Mouse (Mus musculus): ENCODE measurements around the gene BC024978. TPM values are rescaled to one million over a fixed set of nuclear protein-coding genes. Genes with fewer than 3 reads are reported as not detected.

The BC024978 gene
- polyA plus RNA-seq (2012; rRNA removed): 23.2 and 27.1 TPM in 2 replicates

DNA sequence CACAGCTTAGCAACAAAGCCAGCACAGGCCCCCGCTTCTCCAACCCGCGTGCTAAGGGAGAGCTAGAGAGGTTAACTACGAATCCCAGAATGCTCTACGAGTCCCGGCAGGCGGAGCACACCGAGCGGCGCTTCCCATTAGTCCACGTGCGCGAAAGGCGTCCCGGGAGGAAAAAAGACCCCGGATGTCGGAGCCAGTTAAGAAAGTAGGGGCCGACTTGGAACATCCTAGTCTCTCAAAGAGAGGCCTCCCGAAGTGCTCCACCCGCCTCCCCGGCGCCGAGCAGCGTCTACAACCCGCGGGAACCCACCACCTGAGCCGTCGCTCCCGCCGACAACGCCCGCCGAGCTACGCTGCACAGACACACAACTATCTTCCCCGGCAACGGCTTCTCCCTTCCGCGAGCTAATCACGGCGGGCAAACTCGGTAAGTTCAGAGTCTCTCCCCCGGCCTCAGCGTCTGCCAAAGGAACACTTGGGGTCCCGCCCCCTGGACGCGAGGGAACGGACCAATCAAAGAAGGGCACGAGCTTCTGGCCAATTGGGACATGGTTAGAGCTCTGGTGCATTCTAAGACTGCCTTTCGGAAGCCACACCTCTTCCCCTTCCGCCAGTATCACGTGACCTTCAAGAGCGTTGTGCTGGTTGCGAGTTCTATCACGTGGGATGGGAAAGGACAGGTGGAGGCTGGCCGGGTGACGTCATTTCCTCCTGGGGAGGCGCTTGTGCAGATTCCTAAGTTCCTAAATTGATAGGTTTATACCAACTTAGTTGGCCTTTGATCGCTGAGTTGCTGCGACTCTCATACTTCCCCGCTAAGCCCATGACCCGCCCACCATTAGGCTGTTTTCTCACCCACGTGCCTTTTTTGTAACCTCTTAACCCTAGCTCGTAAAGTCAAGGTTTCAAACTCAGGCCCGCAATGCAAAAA is at the start of gene BC024978, which contains the start of gene Snrpa:
BC024978 (plus strand) TSS at position 101 of the 931 bp plus-strand sequence.
Snrpa (minus strand) TSS at position 591 of the 931 bp plus-strand sequence.

DNA sequence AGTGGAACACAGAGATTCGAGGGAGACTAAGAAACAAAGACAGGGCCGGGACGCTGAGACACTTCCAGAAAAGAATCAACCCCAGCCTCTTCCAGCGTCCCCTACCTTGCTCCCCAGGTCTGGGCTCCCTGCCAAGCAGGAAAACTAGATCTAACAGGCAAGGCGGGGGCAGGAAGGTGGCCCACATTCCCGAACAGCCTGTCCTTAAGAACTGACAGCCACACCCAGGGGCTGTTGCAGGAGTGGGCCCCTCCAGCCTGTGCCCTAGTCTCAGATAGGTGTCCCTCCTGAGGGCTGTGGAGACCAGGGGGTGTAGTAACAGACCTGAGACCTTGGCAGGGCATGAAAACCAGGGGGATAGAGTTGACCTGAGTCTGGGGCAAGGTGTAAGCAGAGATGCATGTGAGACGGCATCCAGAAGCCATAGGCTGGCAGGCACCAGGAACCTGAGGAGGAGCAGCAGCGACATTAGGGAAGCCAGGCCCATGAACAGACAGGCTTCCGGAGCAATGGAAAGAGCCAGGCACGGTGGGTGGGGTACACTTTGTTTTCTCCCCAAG is 42.3 kb upstream of the BC024978 start, which contains the start of gene Cyp2t4:
Cyp2t4 (plus strand) TSS at position 510 of the 560 bp plus-strand sequence.

DNA sequence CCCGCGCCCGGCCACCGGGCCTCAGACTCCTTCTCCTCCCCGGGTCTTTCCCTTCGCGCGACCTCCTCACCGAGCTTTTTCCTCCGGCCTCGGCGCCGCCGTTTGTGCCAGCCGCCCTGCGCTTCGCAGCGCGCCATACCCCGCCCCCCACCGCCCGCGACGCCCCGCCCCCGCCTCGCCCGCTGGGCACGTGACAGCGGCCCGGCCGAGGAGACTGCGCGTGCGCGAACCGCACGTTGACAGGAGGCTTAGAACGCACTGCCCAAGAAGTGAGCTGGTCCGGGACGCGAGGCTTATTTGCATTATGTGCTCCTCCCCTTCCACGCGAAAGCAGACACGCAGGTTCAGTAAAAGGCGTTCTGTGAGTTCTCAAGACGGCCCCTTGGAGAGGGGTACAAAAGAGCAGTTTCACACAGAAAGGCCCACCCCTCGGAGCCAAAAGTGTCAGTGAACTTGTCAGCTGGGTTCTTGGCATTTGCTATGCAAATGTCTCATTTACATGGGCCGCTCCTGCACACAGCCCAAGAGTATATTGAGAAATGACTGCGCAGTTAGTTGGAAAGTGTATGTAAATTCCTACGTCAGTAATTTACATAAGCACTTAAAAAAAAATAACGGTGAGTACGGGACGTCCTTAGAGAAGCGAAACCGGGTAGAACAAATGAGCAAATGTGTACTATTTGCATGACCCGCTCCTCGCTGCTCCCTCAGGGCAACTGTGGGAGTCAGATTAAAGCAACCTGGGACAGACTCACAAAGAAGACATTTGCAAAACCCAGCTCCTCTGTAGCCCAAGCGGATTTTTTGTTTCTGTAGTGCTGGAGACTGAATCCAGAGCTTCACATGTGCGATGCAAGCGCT is 28.7 kb upstream of the BC024978 start, which contains the start of gene Egln2:
Egln2 (minus strand) TSS at position 189 of the 861 bp plus-strand sequence.

DNA sequence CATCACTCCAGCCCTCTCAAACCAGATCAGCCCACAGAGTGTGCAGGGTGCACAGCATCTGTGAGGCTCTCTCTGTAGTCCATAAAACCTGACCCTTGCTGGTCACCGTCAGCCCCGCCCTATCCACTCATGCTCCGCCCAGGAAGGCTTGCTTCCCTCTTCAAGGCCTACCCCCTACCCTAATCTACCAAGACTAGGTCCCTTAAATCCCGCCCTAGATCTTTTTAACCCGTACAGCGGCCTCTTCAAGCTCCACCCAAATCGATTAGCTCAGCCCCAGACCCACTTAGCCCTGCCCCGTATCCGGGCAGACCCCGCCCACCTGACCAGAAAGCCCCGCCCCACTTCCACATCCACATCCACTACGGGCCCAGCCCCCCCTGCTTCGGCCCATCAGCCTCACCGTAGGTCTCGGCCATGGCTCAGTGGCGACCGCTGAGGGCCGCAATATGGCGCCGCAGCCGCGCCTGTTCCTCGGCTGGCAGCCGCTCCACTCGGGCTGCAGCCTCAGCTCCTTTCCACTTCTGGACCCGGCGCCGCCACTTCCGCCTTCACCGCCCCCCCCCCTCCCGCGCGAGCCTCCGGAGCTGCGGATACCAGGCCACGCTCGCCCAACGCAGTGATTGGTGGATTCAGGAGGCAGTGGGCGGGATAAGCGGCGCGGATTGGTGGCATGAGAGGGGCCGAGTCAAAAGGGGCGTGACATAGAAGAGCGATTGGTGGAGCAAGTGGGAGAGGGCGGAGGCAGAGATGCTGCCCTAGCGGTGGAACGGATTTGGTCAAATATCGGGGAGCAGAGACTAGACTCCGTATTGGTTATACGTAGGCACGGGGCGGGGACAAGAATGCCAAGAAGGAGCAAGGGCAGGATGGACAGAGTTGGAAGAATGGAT is 17.0 kb upstream of the BC024978 start, which contains the start of gene Rab4b:
Rab4b (minus strand) TSS at position 573 of the 893 bp plus-strand sequence.

DNA sequence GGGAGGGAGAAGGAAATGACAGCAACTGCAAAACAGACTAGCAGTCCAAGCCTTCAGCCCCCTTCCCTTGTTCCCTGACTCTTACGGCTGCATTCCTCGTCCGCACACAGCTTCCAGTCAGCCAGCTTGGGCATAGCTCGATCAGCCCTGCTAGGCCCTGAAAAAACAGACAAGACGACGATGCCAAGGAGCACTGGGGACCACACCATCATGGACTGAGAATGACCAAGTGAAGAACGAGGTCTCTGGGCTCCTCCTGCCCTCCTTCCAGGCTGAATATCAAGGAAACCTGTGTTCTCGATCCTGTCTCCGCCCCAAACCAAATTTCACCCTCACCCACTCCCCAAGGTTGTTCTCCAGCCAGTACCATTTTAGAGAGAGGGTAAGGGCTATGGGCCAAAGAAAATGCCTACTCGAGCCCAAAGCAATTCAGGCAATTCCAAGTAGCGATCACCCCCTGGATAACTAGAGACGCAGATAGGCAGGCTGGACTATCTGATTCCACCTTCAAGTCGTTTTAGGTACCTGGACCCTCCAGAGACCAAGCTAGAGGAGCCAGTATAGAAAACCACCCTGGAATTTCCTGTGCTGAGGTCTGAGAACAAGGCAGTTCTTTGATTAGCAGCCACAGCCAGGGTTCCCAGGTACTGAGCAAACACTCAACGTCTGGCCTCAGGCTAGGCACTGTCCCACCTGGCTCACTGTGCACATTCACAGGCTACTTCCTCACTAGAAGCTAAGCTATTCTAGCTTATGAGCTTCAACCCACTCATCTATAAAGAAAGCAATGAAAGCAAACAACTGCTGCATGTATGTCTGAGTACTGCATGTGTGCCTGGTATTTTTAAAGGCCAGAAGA is 14.5 kb upstream of the BC024978 start, which contains the start of the genes Gm21983 and Mia:
Gm21983 (minus strand) TSS at position 250 of the 859 bp plus-strand sequence.
Mia (minus strand) TSS at position 321 of the 859 bp plus-strand sequence.

DNA sequence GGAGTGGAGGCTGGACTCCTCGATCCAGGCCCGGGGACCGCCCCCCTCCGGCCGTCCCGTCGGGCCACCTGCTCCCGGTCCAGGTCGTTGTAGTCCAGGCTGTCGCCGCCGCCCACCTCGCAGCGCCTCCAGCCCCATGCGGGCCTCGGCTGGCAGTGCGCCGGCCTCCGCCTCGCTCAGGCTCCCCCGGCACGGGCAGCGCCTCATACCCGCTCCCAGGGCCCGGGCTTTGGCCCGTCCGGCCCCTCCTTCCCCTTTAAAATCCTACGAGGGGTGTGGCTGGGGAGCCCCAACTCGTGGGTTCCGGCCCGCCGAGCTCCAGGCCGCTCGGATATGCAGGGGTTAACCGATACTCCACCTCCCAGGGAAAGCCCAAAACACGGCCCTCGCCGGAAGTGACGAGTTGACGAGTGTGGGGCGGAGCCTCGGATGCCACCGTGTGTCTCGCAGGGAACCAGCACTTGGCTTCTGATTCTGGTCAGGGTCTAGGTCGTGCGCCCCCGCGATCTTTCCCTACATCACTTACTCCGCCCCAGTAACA is 32.8 kb downstream of the BC024978 start, which contains the start of gene Itpkc:
Itpkc (minus strand) TSS at position 381 of the 541 bp plus-strand sequence.

DNA sequence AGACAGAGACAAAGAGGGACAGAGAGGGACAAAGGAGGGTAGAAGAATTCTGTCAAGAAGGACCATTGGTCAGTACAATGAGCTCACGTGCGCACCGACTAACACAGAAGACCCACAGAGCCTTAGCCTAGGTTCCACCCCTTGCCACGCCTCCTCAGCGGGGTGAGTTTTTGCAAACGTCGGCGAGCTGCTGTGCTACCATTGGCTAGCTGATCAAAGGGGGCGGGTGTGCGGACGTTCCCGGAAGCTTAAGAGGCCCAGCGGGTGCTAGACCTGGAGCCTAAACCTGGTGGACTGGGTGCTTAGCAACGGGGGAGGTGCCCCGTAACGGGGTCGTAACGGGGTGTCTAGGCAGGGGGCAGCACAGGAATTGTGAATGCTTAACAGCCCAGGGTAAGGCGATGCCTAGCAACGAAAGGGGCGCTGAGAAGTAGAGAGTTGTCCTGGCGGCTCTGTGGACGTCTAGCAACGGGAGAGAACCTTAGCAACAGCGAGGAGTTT is 37.2 kb downstream of the BC024978 start, which contains the start of gene Coq8b:
Coq8b (plus strand) TSS at position 243 of the 501 bp plus-strand sequence.

DNA sequence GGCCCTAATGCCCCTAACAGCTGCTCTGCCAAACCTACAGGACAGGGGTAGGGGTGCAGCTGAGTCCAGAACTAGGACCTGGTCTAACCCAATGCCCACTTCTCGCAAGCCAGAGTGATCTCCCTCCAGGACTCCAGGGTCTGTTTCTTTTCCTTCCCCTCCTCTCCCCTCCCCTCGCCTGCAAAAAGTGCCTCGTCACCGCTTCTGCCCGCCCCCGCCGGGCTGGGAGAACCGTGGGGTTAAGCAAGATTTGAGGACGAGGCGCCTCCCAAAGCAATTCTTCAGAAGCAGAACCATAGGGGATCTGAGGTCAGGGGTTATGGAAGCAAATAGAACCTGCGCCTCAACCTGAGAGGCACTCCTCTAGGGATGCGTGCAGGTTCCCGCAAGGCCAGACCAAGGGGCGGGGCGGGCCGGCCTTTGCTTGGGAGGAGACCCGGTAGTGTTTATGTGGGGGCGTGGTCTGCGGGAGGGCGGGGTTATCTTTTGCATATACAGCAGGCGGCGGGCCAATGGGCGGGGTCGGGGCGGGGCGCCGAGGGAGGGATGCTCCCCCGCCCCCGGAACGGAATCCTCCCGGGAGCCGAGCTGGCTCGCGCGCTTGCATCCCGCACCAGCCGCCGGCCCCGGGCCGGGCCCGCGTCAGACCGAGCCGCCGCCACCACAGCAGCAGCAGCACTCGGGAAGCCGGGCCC is 62.8 kb downstream of the BC024978 start, which contains the start of gene Numbl:
Numbl (plus strand) TSS at position 229 of the 695 bp plus-strand sequence.

Other genes starting within 250 kb of the BC024978 start
- 0.08 TPM in 1 of 2 replicates, not detected in the other for gene Cyp2a12, start 166.7 kb upstream of the BC024978 start, polyA plus RNA-seq (2012; rRNA removed)
- gene Cyp2f2, start 75.9 kb upstream of the BC024978 start, polyA plus RNA-seq (2012; rRNA removed): 30.2 and 55.4 TPM in 2 replicates
- gene Cyp2t4, start 42.1 kb upstream of the BC024978 start, polyA plus RNA-seq (2012; rRNA removed): not detected in 2 replicates
- gene Egln2, start 29.0 kb upstream of the BC024978 start, polyA plus RNA-seq (2012; rRNA removed): 130 and 148 TPM in 2 replicates
- 79.0 and 86.7 TPM in 2 replicates for gene Rab4b, start 16.9 kb upstream of the BC024978 start, polyA plus RNA-seq (2012; rRNA removed)
- gene Gm21983, start 14.7 kb upstream of the BC024978 start, polyA plus RNA-seq (2012; rRNA removed): not detected in 2 replicates
- 14.0 and 16.1 TPM in 2 replicates for gene Mia, start 14.6 kb upstream of the BC024978 start, polyA plus RNA-seq (2012; rRNA removed)
- gene Snrpa, start 490 bp downstream of the BC024978 start, polyA plus RNA-seq (2012; rRNA removed): 265 and 331 TPM in 2 replicates
- gene Itpkc, start 32.9 kb downstream of the BC024978 start, polyA plus RNA-seq (2012; rRNA removed): 15.9 and 18.5 TPM in 2 replicates
- 84.4 and 102 TPM in 2 replicates for gene Coq8b, start 37.2 kb downstream of the BC024978 start, polyA plus RNA-seq (2012; rRNA removed)
- gene Numbl, start 62.7 kb downstream of the BC024978 start, polyA plus RNA-seq (2012; rRNA removed): 86.9 and 94.3 TPM in 2 replicates
- gene Ltbp4, start 141.9 kb downstream of the BC024978 start, polyA plus RNA-seq (2012; rRNA removed): 441 and 545 TPM in 2 replicates
- gene Shkbp1, start 160.2 kb downstream of the BC024978 start, polyA plus RNA-seq (2012; rRNA removed): 86.6 and 97.9 TPM in 2 replicates
- 0.63 TPM in 1 of 2 replicates, not detected in the other for gene Gm20479, start 161.6 kb downstream of the BC024978 start, polyA plus RNA-seq (2012; rRNA removed)

Measured in ovary, adult 2 months (tissue).